Mouse (Mus musculus): ENCODE measurements around the gene Etfa. TPM values are rescaled to one million over a fixed set of nuclear protein-coding genes. Genes with fewer than 3 reads are reported as not detected.

The Etfa gene
- polyA plus RNA-seq (2017; shearing (Covaris generic)) = 135 TPM

GRCm38 (mm10) chr9:55512027-55512543 lies at the start of gene Etfa:
Gene Etfa, minus strand, starts transcription at chr9:55512243.

DNA sequence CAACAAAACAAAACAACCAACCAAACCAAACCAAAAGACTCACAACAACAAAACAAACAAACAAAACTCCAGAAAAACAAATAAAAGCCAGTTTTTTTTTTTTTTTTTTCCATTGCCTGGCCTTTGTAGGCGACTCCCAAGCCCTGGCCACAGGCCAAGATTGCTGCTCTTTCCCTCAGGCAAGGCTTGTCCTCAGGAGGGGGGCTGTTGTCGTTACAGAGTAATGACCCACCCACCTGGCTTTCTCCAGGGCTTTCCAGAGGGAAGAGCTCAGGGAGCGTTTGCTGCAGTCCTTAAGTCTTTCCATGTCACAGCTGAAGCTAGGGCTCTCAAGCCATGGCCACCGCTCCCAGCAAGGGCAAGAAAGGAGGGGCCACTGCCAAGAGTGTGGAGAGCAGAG lies 26.3 kb upstream of the Etfa start, which contains the start of gene Isl2:
Isl2 (plus strand) TSS at position 296 of the 400 bp plus-strand sequence.

Other genes starting within 250 kb of the Etfa start
- gene Nrg4, start 185.4 kb downstream of the Etfa start, polyA plus RNA-seq (2017; shearing (Covaris generic)) = 2.2 TPM
- gene Tmem266, start 185.3 kb downstream of the Etfa start, polyA plus RNA-seq (2017; shearing (Covaris generic)) = not detected
- not detected for gene Isl2, start 26.4 kb upstream of the Etfa start, polyA plus RNA-seq (2017; shearing (Covaris generic))

All from CD4-positive, CD25-positive, alpha-beta regulatory T cell (primary cell).